Mouse (Mus musculus): ENCODE measurements around the gene Dctd.
A peak's percentile ranks its signal among the peaks of the same experiment; 100 is the strongest.

The Dctd gene

DNA sequence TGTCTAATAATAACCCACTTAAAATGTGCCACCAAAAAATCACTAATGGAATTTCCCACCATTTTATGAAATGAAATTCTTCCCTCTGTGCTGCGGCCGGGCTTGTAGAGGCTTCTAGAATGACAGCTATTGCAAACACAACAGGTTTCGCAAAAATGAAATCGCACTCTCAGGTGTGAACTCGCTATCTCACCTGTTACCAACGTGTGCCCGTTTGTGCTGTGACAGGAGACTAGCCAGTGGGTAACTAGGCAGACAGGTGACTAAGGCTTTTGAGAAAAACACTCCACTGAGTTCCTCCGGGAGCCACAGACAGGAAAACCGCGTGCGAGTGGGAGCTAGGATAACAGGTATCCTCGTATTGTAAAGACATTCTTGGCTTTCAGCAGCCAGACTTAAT lies at the start of gene Dctd:
Gene Dctd (plus strand): TSS at position 301 of the 400 bp plus-strand sequence.
- DNase-seq (ENCODE audit: extremely low spot score, low spot score), result no peak

DNA sequence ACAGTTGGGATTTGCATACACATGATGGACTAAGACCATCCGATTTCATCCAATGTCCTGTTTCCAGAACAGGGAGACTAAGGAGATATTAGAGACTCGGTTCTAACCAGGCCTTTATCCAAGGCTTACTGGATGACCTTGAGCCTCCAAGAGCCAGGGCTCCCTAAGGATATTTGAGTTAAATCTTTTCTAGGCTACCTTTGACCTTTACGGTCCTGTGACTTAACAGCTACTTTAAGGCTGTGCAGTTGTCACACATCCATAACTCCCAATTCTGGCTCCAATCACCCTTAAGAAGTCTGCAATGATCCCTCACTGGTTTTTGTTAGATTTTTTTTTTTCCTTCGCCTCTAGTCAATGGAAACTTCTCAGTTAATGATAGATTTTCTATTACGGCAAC lies 45.3 kb upstream of the Dctd start:
- DNase-seq (ENCODE audit: extremely low spot score, low spot score), result no peak

DNA sequence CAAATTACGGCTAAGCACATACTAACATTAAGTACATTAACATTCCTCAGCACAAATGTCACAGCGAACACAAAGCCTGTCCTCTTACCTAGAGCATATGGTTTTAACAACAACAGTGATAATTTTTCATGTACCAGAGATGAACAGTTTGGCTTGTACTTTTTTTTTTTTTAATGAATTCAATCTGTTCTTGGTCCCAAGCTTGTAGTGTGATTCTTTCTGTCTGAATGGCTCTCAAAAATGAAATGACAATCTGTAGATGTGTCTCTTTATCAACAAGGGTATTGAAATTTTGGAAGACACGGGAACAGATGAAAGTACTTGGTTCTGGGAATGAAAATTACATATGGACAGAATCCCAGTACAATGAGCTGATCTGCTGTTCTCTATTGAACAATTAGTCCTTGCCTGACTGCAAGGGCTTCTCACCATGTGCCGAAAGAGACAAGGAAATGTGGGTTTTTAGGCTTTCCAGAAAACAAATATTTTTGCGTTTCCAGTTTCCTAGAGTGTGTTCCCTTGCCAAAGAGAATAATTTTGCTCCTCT lies 35.3 kb upstream of the Dctd start:
- DNase-seq (ENCODE audit: extremely low spot score, low spot score), result no peak

DNA sequence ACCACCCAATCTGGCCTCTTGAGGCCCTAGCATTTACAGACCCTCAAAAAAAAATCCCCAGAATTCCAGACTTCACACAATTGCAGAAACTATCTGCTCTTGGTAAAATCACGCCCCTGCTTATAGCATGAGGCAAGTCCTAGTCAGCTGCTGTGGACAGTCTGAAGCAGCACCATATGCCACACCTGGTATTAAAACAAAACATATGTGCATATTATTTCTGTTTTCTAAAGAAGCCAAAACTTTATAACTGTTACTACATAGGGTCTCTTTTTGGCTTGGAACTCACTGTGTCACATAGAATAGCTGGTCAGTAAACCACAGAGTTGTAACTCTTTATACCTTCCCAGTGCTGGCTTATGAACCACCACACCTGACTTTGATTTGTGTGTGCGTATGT lies 24.7 kb upstream of the Dctd start:
- DNase-seq (ENCODE audit: extremely low spot score, low spot score), result no peak

DNA sequence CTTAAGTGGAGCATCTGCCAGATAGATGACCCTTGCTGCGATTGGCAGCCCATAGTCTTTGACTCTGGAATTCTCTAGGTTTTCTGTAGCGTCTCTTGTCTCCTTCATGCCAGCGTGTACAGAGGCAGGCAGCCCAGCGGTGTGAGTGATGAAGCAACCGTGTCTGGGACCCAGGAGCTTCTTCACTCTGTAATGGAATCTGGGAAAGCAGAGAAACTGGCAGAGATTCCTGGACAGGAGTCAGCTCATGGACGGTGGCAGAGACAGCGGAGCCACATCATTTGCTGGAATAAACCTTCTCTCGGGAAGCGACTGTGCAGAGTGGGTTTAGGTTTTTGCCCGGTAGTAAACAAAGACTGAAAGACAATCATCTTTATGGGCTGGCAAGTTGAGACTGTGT lies 16.5 kb upstream of the Dctd start:
- no peak for DNase-seq (ENCODE audit: extremely low spot score, low spot score)

DNA sequence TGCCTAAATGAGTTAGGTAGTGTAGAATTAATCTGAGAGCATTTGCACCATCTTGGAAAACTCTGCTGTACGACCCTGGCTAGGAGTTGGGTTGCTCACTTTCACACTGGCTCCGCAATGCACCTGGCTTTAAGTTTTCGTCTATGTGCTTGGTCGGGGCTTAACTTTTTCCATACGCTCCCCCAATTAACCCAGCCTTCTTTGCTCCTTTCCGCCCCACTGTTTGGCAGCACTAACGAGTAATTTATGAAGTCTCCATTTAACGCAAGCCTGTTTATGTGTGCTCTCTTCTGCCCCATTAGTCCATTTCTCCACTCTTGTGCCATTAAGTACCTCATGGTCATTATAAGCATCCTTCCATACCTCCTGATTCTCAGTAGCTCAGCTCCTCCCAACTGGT lies 8.2 kb upstream of the Dctd start:
- no peak for DNase-seq (ENCODE audit: extremely low spot score, low spot score)

DNA sequence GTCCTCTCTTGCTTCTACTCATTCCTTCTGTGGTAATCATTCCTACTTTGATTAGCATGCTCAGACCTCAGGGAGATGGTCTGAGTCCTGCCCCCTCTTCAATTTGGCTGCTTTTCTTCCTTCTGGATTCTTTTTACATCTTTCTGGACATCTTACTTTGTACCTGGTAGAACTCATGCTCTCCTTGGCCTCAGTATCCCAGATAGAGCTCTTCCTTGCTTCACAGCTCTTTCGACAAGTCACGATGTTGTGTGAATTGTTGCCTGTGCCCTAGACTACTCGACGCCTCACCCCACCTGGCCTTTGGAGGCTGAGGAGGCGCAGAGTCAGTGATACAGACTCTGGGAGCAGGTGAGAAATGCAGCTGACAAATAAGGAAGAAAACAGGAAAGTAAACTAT lies 3.5 kb upstream of the Dctd start:
- DNase-seq (ENCODE audit: extremely low spot score, low spot score), result no peak

DNA sequence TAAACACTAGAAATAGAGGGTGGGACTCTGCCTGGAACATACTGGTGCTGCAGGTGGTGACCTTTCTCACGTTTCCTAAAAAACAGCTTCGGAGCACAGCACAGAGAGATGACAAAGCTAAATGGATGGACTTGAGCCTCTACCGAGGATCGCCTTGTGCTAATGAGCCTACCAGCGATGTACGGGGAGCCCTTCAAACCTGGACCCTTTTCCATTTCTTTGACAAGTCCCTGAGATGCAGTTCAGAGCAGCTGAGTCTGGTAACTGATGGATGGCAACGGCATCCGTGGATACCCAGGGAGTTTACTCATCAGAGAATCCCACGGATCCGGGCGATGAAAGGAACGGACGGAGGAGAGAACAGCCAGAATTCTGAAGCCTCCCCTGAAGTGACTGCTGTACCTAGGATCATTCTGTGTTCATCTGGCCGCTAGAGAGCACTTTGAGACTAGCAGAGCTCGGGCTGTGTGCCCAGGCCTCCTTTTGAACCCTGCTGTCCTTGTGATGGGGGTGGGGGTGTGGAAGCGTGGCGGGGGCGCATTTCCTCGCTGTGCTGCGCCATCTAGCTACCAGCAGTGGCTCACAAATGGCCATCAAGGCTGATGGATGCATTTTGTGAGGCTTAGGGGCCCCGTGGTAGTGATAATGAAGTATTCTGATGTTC lies 1.6 kb upstream of the Dctd start:
- peak; percentile 78 for DNase-seq (ENCODE audit: extremely low spot score, low spot score)

DNA sequence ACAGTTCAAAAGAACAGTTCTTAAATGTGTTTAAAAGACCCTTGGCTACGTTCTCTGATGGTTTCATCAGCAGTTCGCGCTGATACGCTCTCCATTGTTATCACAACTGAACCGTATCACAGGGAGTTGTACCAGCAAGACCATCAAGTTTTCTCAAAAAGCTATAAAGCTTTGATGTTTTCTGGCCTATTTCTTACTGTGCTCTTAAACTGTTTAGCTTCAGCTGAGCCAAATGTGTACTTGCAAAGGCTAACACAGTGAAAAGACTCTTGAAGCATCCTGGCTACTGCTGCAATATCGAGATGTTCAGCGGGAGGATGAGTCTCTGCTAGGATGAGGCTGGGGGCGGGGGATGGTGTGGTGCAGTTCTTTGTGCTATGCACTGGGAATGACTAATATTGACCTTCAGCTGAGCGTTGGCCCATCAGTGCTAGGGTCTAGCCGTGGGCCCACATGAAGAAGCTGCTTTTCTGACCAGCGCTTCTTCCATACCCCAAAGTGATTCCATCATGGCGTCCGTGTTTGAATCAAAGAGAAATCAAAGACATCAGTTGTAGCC lies 732 bp upstream of the Dctd start:
- peak; percentile 28 for DNase-seq (ENCODE audit: extremely low spot score, low spot score)

DNA sequence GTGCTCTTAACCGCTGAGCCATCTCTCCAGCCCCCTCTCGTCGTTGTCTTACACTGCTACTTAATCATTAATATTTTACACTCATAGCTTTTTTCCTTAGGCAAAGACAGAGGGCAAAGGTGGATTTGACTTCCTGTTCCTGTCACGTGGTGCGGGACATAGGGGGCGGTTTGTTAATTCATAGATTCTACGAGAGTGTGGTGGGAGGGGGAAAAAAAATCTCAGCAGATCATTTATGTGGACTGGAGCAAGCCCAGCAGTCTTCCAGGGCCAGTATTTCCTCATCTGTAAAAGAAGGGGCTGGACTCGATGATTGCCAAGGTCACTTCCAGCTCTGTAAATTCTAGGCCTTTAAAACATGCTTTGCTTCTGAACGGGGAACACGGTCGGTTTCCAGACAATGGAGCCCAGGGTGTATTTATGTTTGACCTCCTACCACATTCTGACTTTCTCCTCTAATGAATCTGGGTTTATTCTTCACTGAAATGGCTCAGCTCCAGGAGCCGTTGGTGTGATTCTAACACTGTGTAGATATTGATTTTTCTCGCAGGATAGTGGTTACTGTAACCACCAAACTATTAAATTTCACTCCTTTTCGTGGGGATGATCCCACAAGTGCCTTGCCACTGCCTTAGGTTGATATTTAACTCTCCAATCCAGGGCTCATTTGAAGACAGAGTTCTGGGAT lies 1.4 kb downstream of the Dctd start:
- DNase-seq (ENCODE audit: extremely low spot score, low spot score), result no peak

DNA sequence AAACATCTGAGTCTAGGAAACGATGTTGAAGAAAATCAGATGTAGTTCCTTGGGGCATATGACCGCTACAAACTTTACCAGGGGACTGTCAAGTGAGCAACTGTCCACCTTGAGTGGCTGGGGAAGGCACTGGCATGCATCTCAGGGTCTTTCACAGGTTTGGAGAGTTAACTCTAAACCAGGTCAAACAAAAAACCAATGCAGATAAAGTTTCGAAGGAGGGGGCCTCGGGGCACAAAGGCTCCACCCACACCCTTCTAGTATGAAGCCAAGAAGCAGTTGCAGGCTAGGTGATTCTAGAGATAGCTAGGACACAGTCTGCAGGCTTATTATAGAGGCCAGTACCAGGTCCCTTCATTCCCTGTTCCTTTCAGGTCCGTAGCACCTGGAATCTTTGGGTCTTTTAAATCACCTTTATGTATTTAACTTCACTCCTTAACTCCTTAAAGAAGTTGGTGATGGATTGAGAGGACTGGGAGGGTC lies 10.5 kb downstream of the Dctd start:
- DNase-seq (ENCODE audit: extremely low spot score, low spot score), result no peak

DNA sequence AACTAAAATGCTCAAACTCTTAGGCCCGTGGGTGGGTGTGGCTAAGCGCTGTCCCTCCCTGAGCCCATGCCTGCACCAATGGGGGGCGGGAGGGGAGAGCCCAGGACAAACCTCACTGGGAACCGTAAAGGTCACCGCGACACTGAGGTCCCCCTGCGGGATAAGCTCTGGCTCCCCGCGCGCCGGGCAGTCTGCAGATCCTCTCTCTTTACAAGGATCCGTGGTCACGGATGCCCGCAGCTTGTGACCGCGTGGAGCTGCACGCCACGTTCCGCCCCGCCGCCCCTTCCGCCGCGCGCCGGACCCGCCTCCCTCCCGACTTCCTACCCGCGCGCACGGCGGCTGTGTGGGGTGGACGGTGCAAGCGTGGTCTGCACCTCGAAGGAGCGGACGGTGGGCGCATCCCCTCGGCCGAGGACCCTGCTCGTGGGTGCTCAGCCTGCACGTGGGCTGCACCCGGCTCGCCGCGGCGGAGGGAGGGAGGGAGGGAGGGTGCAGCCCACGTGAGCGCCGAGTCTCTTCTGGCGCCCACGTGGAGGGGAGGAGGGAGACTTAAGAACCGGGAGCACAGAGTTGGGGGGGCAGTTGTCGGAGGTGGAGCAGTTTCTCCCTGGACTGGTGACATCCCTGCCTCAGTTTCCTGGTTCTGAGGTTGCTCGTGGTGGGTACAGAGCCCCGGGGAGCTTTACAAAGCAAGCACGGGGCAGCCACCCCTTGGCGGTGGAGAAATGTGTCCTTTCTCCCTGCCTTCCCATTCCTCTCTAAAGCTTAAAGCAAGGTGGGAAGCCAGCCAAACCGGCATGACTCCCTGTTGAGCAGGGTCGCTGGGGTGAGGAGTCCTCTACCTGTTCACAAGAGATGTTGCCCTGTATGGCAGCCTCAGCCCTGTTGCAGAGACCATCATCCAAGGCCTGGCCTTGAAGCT lies 11.2 kb downstream of the Dctd start:
- DNase-seq (ENCODE audit: extremely low spot score, low spot score), result peak; percentile 81

DNA sequence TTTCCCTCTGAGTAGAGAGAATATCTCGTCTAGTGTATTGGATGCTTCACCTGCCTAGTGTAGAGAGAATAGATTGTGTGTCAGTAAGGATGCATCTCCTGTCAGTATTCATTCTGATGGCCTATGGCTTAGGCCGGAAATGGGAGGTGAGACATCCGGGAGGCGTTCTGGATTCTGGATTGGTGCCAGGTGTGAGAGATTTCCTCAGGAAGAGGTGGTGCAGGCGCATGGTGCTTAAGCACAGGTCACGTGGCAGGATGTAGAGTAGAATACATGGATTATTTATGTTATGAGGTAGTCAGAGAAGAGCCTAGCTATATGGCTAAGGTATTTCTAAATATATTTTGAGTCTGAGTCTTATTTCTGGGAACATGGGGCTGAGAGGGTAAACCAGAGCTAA lies 15.7 kb downstream of the Dctd start:
- DNase-seq (ENCODE audit: extremely low spot score, low spot score), result no peak

DNA sequence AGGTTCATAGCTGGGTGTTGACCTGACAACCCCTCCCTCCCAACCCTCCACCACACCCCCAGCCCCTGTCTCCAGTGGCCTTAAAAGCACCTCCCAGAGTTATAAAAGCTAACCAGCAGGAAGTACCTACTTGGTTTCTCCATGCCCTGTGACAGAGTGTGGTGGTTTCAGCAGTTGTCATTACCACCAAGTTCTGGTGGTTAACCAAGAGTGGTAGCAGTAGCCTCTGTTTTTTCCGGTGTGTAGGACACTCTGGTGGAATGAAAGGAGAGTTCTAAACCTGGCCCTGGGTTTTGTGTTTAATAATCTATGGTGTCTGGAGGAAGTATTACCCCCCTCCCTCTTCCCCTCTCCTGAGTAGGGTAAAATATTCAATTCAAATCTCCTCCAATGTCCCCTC lies 24.1 kb downstream of the Dctd start:
- no peak for DNase-seq (ENCODE audit: extremely low spot score, low spot score)

DNA sequence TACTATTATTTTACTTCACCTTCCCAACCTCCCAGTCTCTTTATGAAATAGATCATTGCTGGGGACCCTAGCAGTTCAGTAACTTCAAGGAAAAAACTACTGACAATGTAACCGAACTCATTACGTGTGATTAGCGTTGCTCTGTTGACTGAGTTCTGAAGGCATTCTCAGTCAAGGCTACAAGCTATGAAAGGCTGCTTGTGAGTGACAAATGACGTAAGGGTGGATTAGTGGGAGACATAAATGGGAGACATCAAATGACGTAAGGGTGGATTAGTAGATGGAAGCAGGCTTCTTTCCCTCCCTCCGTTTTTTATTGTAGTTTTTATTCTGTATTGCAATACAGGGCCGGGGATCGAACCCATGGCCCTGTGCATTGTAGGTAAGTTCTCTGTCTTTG lies 26.0 kb downstream of the Dctd start:
- DNase-seq (ENCODE audit: extremely low spot score, low spot score), result no peak

DNA sequence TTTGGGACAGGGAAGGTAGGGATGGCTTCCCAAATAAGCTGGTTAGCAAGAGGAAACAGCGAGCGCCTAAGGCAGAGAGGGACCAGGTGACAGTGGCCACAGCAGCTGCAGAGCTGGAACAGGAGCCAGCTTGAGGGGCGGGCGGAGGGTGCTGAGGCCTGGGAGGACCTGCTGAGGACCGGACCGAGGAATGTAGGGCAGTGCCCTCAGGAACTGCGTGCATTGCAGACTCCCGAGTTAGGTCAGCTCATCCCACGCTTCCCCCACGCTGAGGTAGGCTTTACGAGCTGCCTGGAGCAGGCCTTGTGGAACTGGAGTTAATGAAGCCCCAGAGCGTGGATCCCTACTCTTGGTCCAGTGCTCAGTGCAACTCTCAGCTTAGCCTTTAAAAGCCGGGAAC lies 28.1 kb downstream of the Dctd start:
- DNase-seq (ENCODE audit: extremely low spot score, low spot score), result no peak

DNA sequence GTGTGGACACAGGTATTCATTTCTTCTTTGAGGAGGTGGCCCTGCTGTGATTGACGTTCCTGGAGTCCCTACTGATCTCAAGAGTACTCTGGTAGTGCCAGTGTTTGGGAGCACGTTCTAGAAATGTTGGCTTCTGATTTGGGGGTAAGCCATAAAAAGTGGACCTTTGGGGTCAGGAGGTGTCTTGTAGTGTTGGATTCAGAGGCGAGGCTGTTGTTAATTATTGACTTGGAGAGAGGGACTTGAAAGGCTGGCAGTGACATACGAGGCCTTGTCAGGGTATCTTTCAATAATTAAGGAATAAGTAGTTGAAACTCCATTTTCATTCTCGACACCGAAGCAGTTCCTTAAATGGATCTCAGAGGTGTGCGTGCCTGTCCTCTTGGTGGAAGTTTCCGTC lies 31.4 kb downstream of the Dctd start:
- no peak for DNase-seq (ENCODE audit: extremely low spot score, low spot score)

DNA sequence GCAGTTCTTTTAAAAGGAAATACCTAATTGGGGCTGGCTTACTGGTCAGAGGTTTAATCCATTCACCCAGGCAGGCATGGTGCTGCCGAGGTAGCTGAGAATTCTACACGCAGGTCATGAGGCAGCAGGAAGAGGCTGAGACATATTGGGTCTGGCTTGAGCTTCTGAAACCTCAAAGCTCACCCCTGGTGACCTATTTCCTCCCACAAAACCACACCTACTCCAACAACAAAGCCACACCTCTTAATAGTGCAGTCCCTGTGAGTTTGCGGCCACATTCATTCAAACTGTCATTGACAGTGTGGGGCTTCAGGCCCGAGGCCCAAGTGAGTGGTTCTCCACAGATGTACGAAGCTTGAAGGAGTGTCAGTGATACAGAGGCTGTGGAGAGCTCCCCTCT lies 34.4 kb downstream of the Dctd start:
- DNase-seq (ENCODE audit: extremely low spot score, low spot score), result no peak

DNA sequence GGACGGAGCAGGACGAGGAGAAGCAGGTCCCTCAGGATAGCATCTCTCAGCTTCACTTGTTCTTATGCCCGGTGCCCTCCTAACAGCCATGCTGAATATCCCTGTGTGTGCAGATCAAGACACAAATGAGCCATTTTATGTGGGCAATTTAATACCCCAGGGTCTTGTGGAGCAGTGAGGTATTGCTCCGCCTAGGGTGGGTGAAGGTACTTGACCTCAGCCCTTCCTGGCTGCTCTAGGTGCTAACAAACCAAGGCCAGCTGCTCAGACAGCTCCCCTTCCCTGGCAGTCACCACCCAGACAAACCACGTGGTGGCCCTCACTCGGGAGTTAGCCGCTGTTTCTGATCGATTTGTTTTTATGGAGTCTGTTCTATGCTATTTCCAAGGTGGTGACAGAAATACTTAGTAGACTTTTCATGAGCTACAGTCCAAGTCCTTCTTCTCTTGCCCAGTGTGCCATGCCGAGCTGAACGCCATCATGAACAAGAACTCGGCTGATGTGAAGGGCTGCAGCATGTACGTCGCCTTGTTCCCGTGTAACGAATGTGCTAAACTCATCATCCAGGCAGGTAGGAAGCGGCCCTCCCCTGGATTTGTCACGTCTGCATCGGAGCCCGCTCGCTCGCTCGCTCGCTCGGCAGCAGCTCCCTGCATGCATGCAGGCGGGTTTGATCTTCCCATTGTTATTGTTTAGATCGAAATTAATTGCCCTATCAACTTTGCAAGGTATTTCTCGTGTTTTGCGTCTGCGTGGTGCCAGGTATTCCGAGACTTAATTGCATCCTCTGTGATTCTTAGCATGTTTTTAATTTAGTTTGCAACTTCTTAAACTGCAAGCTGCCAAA lies 38.1 kb downstream of the Dctd start:
- DNase-seq (ENCODE audit: extremely low spot score, low spot score), result no peak

DNA sequence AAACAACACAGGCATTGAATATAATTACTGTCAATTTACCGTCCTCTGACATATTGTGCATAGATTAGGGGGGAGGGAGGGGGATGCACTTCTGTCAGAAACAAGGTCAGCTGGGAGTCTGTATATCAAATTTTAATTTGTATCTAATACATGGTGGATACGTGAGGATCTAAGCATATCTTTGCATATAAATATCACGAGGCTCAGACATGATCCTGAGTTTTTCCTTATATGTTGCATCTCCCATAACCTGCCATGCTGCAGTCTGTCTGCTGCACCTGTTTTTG lies 38.7 kb downstream of the Dctd start:
- DNase-seq (ENCODE audit: extremely low spot score, low spot score), result no peak

DNA sequence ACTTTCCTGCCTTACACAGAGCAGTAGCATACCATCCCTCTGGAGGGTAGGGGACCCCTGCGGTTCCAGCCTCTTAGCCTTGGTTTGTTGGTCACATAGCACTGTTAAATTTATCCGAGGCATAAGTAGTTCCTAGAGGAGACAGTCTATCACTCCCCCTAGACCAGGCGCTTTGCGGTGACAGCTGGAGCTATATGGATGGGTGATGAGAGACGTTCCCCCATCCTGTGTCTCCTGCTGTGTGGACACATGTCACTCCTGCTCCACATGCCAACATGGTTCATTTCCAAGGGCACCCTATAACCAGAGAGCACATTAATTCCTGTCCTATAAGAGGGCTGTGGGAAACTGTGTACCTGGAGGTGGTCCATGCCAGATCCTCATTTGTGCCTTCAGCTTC lies 42.1 kb downstream of the Dctd start:
- no peak for DNase-seq (ENCODE audit: extremely low spot score, low spot score)
